Mouse (Mus musculus): ENCODE measurements around the gene Cit.

GRCm38 (mm10) chr5:115977757-115978156 is 132.7 kb downstream of the Cit start:
- TF ChIP-seq POLR2A (IDR thresholded peaks at IDR 0.05; ENCODE audit: control insufficient read depth, extremely low read depth, insufficient read depth, low read length, poor library complexity) (no peak), CTCF (IDR thresholded peaks at IDR 0.05; ENCODE audit: borderline replicate concordance, control insufficient read depth, extremely low read depth, insufficient read depth, low read length, poor library complexity) (no peak)
